Mouse (Mus musculus): Measurements from ENCODE around the gene Klf3.

DNA sequence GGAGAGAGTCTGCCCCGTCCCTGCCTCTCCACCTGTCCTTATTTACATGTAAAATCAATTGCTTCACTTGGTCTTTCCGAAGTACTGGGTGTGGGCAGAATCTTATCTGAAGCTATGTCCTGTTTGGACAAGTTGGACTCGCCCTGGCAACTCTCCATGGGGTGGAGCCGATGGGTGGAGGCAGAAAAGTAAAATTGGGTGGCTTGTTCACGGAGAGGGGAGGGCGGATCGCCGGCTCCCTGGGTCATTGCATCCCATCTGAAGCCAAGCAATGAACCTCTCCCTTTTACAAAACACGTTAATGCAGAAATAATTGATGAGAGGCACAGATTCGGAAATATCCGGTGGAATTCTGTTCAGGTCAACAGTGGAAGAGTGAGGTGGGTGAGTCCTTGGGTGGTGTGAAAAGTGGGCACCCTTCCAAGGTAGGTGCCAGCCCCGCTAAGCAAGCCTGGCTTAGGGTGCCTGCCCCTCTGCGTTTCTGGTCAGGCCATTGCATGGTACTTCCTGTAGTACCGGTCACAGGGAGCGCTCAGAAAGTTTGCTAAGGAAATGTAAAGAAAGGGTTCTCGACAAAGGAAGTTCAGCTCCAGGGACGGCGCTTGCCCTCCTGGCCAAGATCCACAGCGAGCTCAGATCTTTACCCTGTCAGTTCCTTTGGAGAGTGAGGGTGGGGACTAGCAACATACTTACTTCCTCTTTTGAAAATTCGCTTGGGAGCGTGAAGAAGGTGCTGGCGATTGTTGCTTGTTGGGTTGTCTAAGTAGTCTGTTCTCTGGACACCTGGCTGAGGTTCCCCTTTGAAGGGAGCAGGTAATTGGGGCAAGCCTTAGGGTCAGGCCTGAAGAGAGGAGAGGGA is 9.2 kb downstream of the Klf3 start:
- TF ChIP-seq POLR2A (IDR thresholded peaks at IDR 0.05; ENCODE audit: insufficient read depth, low read length), result no peak
- TF ChIP-seq CTCF (IDR thresholded peaks at IDR 0.05; ENCODE audit: low read depth, low read length), result no peak

Data from ES-Bruce4 (cell line).